Mouse (Mus musculus) heart, postnatal 36 days (tissue): ENCODE data around the gene Zfp286. TPM values are rescaled to one million over a fixed set of nuclear protein-coding genes. Genes with fewer than 3 reads are reported as not detected.

ENCODE experiments used
- DNase-seq, 2 experiments: peaks; one replicate each; pipeline ENCODE4 v3.0.0; 2021 to 2022
- intact Hi-C: fragments of 180-260 bp; cut with DNase I; formaldehyde crosslinking; loops from one replicate; pipeline ENCODE4 v1.15.1; 2025
- total RNA-seq, 2 experiments: library from RNA; stranded (reverse); gene quantifications; 2 replicates each; pipeline ENCODE4 v1.2.3; 2021

Zfp286 gene
- total RNA-seq, 2 experiments from 2014 or later = 0.70 to 1.1 TPM

- intact Hi-C loops = no loop called here
- DNase-seq = peak; percentile 83 to 88
Measured at GRCm38 (mm10) chr11:62731311-62732021, 57.8 kb downstream of the Zfp286 start, which contains the start of gene Zfp287. Zfp287 (minus strand) TSS chr11:62731905.

GRCm38 (mm10) chr11:62728276-62728675, 61.0 kb downstream of the Zfp286 start:
- intact Hi-C loops = no loop called here
- DNase-seq = no peak

GRCm38 (mm10) chr11:62710657-62711056, 78.6 kb downstream of the Zfp286 start:
- intact Hi-C loops = no loop called here
- no peak for DNase-seq

GRCm38 (mm10) chr11:62708252-62708651, 81.0 kb downstream of the Zfp286 start:
- DNase-seq = no peak
- intact Hi-C loops = no loop called here

GRCm38 (mm10) chr11:62706141-62706540, 83.1 kb downstream of the Zfp286 start:
- intact Hi-C loops = no loop called here
- DNase-seq = no peak

Other genes starting within 250 kb of the Zfp286 start
- 100 to 1,000 TPM; 708 to 720 TPM for gene Ubb, start 238.3 kb downstream of the Zfp286 start, total RNA-seq
- gene Trpv2, start 215.0 kb downstream of the Zfp286 start, total RNA-seq = 1 to 10 TPM; 2.8 to 2.9 TPM
- gene Lrrc75a, start 140.9 kb downstream of the Zfp286 start, total RNA-seq = 1 to 10 TPM; 4.4 to 7.1 TPM
- gene Mmgt2, start 140.8 kb downstream of the Zfp286 start, total RNA-seq = 1 to 10 TPM; 5.4 to 9.9 TPM
- gene Zfp287, start 57.6 kb downstream of the Zfp286 start, total RNA-seq = 1 to 10 TPM; 2.0 to 2.6 TPM
- gene Gm10428, start 36.4 kb downstream of the Zfp286 start, total RNA-seq = not detected
- 1 to 10 TPM; 6.8 to 7.1 TPM for gene Trim16, start 30.8 kb upstream of the Zfp286 start, total RNA-seq
- under 1 TPM in 1 of 2 experiments, not detected in 1; 0.30 TPM for gene Fbxw10, start 57.6 kb upstream of the Zfp286 start, total RNA-seq
- gene Tvp23b, start 90.0 kb upstream of the Zfp286 start, total RNA-seq = 10 to 100 TPM; 18.6 to 18.8 TPM
- not detected for gene Cdrt4, start 161.7 kb upstream of the Zfp286 start, total RNA-seq